Mouse (Mus musculus): Measurements from ENCODE around the gene Srebf2. TPM values are rescaled to one million over a fixed set of nuclear protein-coding genes. Genes with fewer than 3 reads are reported as not detected.

Gene Srebf2
- total RNA-seq, 2 experiments from 2014 or later = 79.3 to 109 TPM

DNA sequence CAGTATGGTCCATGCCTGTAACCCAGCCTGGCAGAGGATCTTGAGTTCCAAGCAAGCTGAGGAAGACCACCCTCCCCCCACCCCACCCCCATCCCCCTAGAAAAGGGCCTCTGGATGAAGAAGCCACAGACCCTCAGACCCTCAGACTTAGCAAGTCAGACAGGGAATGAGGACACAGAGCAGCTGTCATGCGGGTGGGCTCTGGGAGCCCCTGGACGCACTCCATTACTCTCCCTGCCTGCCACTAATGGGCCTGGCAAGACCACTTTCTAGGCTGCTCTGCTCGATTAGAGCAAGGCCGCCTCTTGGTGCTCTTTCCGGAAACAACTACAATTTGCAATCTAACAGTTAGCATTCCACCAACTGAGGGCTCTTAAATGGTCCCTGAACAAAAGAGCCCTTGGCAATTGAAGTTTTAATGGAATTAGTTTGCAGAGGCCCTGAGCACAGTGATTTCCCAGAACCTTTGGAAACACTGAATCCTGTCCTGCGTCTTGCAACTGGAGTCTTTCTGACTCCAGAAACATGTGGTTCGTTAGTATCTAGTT is 30.8 kb downstream of the Srebf2 start:
- DNase-seq (ENCODE audit: low spot score in 2 of 2) = no peak

DNA sequence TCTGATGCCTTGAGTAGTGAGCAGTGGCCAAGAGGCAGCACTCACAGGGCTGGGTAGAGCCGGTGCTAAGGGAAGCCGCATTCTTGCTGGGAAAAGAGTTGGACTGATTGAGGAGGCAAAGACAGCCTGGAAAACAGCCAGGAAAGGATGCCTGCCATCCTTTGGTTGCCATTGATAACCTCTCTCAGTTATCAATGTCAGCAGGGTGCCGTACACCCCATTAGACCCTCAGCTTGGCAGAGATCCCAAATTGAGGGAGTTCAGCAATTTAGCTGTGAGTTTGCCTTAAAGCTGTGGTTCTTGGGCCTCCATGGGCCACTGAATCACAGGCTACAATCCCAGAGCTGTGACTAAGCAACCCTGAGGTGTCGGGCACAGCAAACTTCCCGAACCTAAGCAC is 34.1 kb downstream of the Srebf2 start:
- DNase-seq (ENCODE audit: low spot score in 2 of 2) = no peak

DNA sequence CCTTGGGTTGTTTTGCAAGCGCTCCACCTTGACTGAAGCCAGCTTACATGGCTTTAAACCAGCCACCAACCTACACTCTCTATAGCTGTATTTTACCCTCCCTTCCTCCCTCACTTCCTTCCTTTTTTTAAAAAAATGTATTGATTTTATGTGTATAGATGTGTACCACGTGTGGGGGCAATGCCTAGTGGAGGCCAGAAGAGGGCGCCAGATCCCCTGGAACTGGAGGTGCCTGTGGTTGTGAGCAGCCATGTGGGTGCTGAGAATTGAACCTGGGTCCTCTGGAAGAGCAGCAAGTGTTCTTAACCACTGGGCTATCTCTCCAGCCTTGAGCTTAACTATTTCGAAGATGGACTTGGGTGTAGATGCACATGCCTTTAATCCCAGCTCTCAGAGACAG is 35.3 kb downstream of the Srebf2 start:
- DNase-seq (ENCODE audit: low spot score in 2 of 2) = no peak

DNA sequence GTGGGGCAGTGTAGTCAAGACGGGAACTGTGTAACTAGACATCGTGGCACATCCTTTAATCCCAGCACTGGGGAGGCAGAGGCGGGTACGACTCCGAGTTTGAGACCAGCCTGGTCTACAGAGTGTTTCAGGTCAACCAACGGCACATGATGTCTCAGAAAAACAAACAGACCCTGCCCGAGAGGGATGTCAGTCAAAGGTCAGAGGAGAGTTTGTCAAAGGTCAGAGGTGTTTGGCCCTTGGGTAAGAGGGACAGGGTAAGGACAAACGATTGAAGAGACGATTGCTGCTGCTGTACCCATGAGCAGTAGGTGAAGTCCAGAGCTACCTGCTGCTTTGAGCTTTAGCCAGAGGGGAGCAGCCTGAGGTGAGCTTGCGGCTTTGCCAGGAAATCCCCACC is 36.6 kb downstream of the Srebf2 start:
- no peak for DNase-seq (ENCODE audit: low spot score in 2 of 2)

DNA sequence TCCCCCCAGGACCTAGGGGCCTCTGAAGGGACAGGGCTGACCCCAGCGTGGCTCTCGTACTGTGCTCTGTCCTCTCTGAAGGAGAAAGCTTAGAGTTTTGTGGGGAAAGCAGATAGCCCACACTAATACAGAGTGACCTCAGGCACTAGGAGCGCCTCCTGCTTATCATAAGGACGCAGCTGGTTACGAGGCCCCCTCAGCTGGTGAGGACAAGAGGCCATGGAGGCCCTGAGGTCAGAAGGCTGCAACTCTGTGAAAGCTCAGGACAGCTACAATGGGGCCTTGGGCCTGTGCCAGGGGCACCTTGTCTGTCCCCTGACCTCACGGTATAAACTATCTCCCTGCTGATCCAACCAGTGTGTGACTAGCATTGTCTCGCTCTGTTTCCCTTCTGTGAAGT is 37.2 kb downstream of the Srebf2 start:
- DNase-seq (ENCODE audit: low spot score in 2 of 2) = no peak

DNA sequence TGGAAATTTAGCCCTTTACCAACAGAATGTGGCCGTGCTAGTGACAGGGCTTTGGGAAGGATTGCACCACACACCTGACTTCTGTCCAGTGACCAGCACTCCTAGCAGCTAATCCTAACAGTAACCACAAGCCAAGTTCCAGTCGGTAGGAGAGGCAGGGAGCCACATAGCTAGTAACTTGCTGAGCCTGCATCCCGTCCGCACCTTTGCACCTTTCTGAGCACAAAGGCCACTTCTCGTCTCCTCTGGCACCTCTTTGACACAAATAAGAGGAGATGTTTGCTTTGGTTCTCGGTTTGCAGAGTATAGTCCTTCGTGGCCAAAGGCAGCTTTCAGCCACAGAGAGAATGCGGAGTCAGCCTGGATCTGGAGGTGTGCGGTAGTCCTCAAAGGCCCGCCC is 37.7 kb downstream of the Srebf2 start:
- no peak for DNase-seq (ENCODE audit: low spot score in 2 of 2)

DNA sequence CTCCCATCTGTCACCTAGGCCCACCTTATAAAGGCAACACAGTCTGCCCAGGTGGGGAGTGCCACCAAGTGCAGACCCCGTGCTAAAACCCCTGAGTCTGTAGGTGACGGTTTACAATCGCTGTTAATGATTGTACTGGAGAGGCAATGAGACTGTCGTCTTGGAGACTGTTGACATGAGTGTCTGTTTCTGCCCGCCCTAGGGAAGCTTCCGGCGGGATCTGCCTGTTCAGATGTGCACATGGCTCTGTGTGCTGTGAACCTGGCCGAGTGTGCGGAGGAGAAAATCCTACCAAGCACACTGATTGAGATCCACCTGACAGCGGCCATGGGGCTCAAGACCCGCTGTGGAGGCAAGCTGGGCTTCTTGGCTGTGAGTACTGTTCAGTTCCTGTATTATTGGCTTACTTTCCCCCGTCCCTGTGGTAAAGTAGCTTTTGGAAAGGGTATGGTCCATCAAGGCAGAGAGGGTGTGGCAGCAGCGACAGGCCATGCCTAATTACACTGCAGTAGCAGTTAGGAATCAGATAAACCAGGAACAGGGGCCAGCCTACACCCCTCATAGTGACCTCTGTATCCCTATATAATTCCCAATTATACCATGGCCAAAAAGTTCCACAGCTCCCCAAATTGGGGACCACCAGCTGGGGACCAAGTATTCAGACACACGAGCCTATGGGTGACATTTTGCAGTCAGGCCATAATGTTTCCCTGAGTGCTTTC is 38.2 kb downstream of the Srebf2 start:
- DNase-seq (ENCODE audit: low spot score in 2 of 2) = no peak

DNA sequence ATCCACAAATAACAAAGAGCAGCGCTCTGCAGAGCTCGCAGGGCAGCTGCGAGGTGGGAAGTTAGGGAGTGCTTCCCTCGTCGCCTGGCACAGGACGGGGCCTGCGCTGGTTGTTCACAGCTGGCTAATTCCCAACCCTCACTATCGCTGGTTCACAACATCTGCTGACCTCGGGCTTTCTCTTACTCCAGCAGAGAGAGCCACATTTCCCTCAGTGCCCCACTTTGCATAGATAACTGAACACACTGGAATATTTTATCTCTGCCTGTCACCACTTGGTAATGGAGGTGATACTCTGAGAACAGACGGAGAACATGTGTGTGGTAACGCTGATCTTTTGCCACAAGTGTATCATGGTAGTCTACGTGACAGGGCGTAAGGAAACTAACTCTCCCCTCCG is 39.1 kb downstream of the Srebf2 start:
- no peak for DNase-seq (ENCODE audit: low spot score in 2 of 2)

DNA sequence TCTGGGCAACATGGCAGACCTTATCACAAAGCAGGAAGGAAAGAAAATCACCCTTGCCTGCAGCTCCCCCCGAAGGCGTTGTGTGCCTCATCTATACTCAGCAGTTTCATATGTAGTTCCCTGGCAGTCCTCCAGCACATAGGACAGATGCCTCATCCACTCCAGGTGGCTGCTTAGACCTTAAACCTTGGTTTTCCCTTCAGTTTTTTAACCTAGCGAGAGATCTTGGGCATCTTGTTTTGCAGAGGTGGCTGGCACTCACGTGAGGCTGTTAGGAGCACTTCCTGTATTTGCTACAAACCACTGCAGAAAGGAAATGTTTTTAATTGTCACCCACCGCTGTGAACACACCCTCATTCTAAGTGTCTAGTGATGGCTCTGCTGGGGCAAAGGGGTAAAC is 40.0 kb downstream of the Srebf2 start:
- no peak for DNase-seq (ENCODE audit: low spot score in 2 of 2)

DNA sequence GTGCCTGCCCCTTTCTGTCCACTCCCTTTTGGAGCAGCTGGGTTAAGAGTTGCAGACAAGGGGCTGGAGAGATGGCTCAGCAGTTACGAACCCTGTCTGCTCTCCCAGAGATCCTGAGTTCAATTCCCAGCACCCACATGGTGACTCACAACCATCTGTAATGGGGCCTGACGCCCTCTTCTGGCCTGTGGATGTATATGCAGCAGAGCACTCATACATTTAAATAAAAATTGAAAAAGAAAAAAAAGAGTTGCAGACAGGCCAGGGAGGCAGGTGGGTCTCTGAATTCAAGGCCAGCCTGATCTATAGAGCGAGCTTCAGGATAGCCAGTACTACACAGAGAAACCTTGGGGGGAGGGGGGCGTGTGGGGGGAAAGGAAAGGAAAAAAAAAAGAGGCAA is 40.4 kb downstream of the Srebf2 start:
- no peak for DNase-seq (ENCODE audit: low spot score in 2 of 2)

DNA sequence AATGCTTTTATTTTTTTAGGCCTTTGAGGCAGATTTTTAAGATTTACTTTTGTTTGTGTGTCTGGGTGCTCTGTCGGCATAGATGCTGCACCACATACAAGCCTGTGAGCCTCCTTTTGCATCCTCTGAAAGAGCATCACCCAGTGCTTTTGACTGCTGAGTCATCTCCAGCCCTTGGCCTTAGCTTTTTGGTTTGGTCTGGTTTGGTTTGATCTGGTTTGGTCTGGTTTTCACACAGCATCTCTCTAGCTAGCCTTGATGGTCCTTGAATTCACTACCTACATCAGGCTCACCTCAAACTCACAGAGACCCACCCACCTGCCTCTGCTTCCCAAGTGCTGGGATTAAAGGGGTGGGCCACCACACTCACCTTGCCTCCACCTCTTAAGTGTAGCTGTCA is 40.9 kb downstream of the Srebf2 start:
- no peak for DNase-seq (ENCODE audit: low spot score in 2 of 2)

DNA sequence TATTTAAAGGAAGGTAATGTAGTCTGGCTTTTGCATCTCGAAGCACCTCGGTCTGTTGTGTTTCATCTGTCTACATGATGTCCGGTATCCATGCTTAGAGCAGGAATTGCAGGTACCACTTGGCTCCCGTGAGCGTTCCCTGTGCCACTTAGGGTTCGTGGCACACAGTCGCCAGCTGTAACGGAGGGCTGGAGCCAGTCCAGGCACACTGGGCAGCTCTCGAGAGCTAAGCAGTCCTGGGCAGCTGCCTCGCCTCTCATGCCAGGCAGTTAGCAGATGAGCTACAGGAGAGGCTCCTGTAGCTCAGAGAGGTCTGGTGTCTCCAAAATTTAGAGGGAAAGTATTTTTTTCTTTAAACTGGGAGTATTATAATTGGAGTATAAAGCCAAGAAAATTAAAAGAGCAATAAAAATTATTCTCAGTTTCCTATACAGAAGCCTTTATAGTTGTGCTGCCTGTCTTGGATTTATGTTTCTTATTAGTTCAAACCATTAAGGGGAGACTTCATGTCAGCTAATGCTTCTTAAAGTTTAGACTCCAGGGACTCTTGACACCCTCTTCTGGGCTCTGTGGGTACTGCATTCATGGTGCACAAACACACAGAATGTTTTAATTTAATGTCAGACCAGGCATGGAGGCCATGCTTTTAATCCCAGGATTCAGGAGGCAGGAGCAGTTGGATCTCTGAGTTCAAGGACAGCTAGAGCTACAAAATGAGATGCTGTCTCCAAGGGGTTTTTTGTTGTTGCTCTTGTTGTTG is 41.7 kb downstream of the Srebf2 start:
- no peak for DNase-seq (ENCODE audit: low spot score in 2 of 2)

DNA sequence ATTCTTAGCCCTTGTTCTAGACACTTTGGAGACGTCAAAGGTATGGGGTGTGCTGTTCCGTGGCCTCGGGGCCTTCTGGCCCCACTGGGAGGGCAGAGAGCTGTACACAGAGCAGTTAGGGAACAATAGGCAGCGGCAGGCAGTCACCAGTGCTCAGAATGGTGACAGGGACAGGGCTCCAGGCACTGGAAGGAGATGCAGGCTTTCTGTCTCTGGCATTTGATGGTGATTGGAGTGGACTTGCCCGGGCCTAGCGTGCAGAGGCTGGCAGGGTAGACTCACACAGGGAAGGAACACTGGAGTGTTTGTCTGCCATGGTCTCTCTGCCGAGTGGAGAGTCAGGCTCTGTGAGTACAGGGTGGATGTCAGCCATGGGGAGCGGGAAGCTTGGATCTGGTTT is 45.6 kb downstream of the Srebf2 start:
- no peak for DNase-seq (ENCODE audit: low spot score in 2 of 2)

DNA sequence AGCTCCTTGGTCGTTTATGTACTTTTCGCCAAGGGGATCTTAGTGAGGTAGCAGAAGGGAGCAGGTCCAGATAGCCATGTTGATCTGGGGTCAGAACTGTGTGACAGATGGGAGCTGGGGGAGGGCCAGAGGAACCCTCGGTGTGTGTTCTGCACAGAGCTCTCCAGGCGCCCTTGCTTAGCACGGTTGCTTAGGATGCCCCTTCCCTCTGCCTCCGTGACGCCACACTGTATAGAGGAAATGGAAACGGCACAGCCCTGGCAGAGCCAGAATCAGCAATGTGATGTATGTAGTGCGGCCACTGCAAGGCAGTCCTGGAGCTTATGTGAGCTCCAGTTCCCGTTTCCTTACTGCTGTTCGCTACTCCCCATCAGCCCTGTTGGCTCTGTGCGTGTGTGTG is 49.3 kb downstream of the Srebf2 start:
- no peak for DNase-seq (ENCODE audit: low spot score in 2 of 2)

DNA sequence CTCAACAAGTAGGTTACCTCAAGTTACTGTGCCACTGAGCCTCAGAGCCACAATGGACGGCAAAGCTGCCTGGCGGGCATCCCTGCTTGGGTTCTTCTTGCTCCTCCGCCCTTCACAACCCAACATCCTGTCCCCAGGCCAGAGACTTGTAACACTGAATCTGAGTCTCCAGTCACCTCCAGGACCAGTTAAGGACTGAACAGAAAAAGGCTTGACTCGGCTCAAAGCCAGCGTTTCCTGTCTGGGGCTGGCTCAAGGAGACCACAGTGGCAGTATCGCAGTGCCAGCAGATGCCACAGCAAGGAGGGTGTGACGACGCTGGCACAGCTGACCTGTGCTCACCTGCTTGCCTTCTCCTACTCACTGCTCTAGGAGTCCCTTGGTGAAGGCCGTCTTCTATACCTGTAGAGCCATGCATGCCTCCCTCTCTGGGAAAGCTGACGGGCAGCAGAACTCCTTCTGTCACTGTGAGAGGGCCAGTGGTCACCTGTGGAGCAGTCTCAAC is 50.3 kb downstream of the Srebf2 start:
- DNase-seq (ENCODE audit: low spot score in 2 of 2) = no peak

DNA sequence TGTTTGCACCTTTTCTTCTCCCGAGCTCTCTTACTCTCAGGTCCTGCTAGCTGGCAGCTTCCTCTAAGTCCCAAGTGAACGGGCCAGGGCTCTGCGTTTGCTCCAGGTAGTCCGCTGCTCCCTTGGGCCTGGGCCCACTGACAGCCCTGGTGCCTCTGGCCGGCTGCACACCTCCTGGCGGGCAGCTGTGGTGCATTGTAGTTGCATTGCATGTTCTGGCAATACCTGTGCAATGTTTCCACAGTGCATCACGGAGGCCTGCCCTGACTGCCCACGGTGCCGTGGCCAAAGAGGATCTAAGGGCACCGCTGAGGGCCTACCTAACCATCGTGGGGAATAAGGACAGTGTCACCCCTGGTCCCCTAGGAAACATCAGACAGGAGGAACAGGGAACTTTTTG is 51.0 kb downstream of the Srebf2 start:
- DNase-seq (ENCODE audit: low spot score in 2 of 2) = no peak

DNA sequence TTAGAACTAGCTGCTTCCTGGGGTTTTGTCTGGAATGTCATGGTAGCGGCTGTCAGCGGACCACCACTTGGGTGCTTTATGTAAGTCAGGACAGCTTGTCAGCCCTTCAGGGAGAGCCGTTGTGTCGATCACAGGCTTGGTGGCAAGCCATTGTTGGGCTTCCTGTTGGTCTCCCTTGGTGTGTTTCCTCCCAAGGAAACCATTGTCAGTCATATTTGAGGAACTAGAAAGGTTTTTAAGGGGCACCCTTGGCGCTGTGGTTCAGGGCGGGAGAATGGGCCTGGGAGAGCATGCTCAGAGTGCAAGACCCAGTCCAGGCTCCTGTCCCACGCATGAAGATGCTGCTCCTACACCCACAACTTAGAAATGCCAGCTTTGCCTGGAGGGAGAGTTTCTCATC is 51.4 kb downstream of the Srebf2 start:
- no peak for DNase-seq (ENCODE audit: low spot score in 2 of 2)

DNA sequence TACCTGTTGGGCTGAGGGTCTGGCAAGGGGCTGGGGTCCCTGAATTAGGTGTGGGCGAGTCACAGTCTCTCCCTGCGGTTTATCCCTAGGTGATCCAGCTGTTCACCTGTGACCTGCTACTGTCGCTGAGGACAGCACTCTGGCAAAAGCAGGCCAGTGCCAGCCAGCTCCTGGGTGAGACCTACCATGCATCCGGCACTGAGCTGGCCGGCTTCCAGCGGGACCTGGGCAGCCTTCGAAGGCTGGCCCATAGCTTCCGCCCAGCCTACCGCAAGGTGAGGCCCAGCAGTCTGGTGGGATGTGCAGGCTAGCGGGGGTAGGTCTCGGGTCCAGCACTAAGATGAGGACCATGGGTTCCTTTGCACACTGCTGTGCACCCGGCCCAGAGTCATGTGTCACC is 52.6 kb downstream of the Srebf2 start:
- DNase-seq (ENCODE audit: low spot score in 2 of 2) = no peak

DNA sequence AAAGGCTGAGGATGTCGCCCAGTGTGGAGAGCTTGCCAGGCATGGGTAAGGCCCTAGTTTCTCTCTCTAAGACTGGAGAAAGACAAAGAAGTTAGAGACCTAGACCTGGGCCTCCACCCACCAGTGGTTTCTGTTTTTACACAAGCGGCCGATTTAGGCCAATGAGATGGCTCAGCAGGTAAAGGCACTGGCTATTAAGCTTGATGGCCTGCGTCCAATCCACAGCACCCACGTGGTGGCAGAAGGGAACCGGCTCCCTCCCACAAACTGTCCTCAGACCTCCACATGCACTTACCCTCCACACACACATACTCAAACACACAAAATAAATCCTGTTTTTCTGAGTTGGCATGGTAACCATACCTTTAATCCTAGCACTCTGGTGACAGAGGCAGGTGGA is 55.1 kb downstream of the Srebf2 start:
- DNase-seq (ENCODE audit: low spot score in 2 of 2) = no peak

DNA sequence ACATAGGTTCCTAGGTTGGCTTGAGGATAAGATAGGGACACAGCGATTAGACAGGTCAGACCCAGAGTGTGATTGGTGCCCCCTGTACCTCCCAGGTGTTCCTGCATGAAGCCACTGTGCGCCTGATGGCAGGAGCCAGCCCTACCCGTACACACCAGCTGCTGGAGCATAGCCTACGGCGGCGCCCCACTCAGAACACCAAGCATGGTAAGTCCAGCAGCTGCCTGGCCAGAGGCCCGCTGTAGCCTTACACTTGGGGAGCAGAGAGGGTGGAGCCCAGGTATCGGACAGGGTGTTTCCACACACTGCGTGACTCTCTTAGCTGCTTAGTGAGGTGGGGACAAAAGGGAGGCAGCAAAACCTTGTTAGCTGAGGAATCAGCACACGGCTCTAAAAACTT is 56.1 kb downstream of the Srebf2 start:
- no peak for DNase-seq (ENCODE audit: low spot score in 2 of 2)

DNA sequence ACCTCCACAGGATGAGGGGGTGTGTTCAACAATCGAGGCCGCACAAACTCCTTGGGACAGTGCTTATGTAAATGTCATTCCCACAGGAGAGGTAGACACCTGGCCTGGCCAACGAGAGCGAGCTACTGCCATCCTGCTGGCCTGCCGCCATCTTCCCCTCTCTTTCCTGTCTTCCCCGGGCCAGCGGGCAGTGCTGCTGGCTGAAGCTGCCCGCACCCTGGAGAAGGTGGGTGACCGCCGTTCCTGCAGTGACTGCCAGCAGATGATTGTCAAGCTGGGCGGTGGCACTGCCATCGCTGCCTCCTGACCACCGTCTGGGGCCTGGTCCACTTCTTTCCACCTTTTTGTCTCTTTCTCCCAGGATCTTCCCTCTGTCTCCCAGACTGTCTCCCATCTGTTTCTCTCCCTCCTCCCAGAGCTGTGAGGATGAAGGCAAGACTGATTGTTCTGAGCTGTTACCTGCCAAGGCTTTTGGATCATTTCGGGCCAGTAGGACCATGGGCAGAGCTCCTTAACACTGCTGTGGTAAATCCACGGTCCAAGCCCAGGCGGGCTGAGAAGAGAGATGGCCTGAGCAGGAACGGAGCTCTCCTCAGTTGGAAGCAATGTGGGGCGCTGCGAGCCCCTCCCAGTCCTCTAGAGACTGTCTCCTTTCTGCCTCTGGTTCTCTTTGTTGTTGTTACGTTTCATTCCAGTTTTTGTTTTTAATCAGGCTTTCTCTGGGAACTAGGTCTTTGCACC is 56.8 kb downstream of the Srebf2 start:
- no peak for DNase-seq (ENCODE audit: low spot score in 2 of 2)

Data from adrenal gland, adult 18-20 months (tissue).